Mouse (Mus musculus) hindbrain, postnatal 0 days (tissue): ENCODE results near the gene Vmn1r54. TPM values are rescaled to one million over a fixed set of nuclear protein-coding genes. Genes with fewer than 3 reads are reported as not detected.
A peak's percentile ranks its signal among the peaks of the same experiment; 100 is the strongest.

ENCODE experiments used
- ATAC-seq: fragments of 200-750 bp; cut with Nextera tagmentation; 2 replicates; pipeline ENCODE4 v1.8.0; 2017; ENCODE audit warnings: mild to moderate bottlenecking, moderate TSS enrichment, moderate library complexity
- DNase-seq: peaks from one replicate; pipeline ENCODE4 v3.0.0-alpha.2; 2015; ENCODE audit warnings: low spot score
- H3K27ac ChIP-seq: fragments of 300-500 bp; sonication (generic); 2 replicates; pipeline ENCODE4 v1.5.1; 2014; ENCODE audit warnings: mild to moderate bottlenecking
- H3K27me3 ChIP-seq: fragments of 300-500 bp; sonication (generic); 2 replicates; pipeline ENCODE4 v1.6.1; 2014; ENCODE audit warnings: low read length, mixed read lengths; ENCODE audit not compliant: insufficient read depth
- H3K36me3 ChIP-seq: fragments of 300-500 bp; sonication (generic); 2 replicates; pipeline ENCODE4 v1.6.1; 2014; ENCODE audit warnings: low read length, mixed read lengths; ENCODE audit not compliant: insufficient read depth
- H3K4me1 ChIP-seq: fragments of 300-500 bp; sonication (generic); 2 replicates; pipeline ENCODE4 v1.6.1; 2014; ENCODE audit warnings: antibody characterized with exemption, low read length, mixed read lengths; ENCODE audit not compliant: insufficient read depth
- H3K4me2 ChIP-seq: fragments of 300-500 bp; sonication (generic); 2 replicates; pipeline ENCODE4 v1.6.1; 2014; ENCODE audit warnings: low read depth, mild to moderate bottlenecking, low read length, moderate library complexity, mixed read lengths
- H3K4me3 ChIP-seq: fragments of 300-500 bp; sonication (generic); 2 replicates; pipeline ENCODE4 v1.5.1; 2014; ENCODE audit warnings: low read length
- H3K9ac ChIP-seq: fragments of 300-500 bp; sonication (generic); replicated peaks from 2 replicates; pipeline ENCODE4 v1.6.1; 2014; ENCODE audit warnings: mild to moderate bottlenecking, low read length, moderate library complexity, mixed read lengths
- H3K9me3 ChIP-seq: fragments of 300-500 bp; sonication (generic); 2 replicates; pipeline ENCODE4 v1.6.1; 2016; ENCODE audit warnings: low read length, mixed read lengths
- CTCF ChIP-seq: IDR thresholded peaks from 2 replicates; pipeline ENCODE4 v1.5.1; 2016; ENCODE audit warnings: antibody characterized with exemption, control low read depth, low read depth
- WGBS: fragments of 180-500 bp; shearing (Covaris S2); extraction: QIAGEN DNeasy Blood & Tissue Kit; methylation state at CpG from one replicate; pipeline ENCODE4 v1.1.7; 2014; 5-methylcytosine and 5-hydroxymethylcytosine counted together
- polyA plus RNA-seq: library from polyadenylated mRNA; unstranded; fragments of >200 nt; fragmentation: Nextera tagmentation; extraction: Ambion mirVana; gene quantifications from 2 replicates; pipeline ENCODE4 v1.2.1, GENCODE M21; 2015
- total RNA-seq: library from RNA; depleted of rRNA; stranded (reverse); fragments of >200 nt; gene quantifications from 2 replicates; pipeline ENCODE4 v1.2.3, GENCODE M21; 2014

The Vmn1r54 gene
- total and polyA plus RNA-seq, 2 experiments from 2014 or later: not detected

DNA sequence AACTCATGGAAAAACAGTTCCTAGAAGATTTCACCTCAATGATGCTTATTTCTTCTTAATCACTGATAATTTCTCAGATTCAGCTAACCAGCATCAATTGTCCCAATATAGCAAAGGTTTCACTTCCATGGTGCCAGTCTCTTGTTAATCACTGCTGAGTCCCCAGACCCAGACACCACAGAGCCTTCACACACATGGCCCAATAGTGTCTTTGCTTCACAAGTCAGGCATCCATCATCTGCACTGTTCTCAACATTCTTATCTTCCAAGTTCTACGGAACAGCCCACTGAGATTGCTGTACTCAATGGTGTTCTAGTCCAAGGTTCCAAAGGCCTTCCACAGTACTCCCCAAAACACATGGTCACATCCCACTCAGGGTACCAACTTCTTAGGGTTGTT, 54.8 kb downstream of the Vmn1r54 start, which contains the start of gene BC048671:
BC048671 (plus strand) TSS at position 301 of the 400 bp plus-strand sequence.
- Histone ChIP-seq H3K27me3 (no peaks in the 10 kb centered on the region), H3K27ac (no peak within 1 kb of the TSS), H3K4me1 (no peaks in the 10 kb centered on the region), H3K9me3 (no peaks in the 10 kb centered on the region), H3K4me3 (no peak within 1 kb of the TSS), H3K36me3 (no peaks in the 10 kb centered on the region), H3K9ac (no peak within 1 kb of the TSS; the same call in 1 of the 2 replicates), H3K4me2 (no peak within 1 kb of the TSS)
- DNase-seq (no peak), ATAC-seq (no peak)
- TF ChIP-seq CTCF: no peak
- WGBS: 97% methylated on average over 1 of the region's 1 CpGs

DNA sequence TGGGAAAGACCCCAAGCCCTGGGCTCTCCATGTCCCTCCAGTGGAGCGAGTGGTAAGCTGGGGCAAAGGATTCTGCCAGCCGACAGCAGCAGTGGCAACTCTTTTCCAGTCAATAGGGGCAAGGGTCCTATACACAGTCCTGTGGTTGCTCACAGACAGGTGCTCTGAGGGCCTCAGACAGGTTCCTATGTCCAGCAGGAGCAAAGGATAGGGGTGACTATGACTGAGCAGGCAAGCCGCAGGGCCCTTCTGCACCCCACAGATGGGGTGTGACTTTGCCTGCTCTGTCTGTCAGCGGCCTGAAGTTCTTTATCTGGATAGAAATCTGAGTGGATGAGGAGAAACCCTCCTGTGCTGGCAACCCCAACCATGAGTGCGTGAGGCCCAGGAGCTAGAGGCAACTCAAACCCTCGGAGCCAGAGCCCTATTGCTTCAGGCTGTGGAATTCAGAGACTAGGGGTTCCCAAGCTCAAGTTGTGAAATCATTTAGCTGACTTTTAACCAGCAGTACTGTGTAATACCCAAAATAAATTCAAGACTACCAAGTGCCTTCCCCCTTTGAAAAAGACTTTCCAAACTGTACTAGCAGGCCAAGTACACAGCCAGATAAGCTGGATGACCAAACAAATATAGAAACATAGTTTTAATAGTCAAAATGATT, 60.3 kb downstream of the Vmn1r54 start:
- Histone ChIP-seq H3K4me2 (no peak overlapping the region), H3K4me1 (no peaks in the 10 kb centered on the region), H3K9ac (no peak overlapping the region), H3K9me3 (peaks cover 3% of the 10 kb centered on the region; the same call in 1 of the 2 replicates), H3K27ac (no peak overlapping the region), H3K27me3 (no peaks in the 10 kb centered on the region), H3K4me3 (no peak overlapping the region), H3K36me3 (no peaks in the 10 kb centered on the region)
- TF ChIP-seq CTCF: no peak
- 80% methylated on average over 6 of the region's 6 CpGs for WGBS
- ATAC-seq (no peak), DNase-seq (no peak)

DNA sequence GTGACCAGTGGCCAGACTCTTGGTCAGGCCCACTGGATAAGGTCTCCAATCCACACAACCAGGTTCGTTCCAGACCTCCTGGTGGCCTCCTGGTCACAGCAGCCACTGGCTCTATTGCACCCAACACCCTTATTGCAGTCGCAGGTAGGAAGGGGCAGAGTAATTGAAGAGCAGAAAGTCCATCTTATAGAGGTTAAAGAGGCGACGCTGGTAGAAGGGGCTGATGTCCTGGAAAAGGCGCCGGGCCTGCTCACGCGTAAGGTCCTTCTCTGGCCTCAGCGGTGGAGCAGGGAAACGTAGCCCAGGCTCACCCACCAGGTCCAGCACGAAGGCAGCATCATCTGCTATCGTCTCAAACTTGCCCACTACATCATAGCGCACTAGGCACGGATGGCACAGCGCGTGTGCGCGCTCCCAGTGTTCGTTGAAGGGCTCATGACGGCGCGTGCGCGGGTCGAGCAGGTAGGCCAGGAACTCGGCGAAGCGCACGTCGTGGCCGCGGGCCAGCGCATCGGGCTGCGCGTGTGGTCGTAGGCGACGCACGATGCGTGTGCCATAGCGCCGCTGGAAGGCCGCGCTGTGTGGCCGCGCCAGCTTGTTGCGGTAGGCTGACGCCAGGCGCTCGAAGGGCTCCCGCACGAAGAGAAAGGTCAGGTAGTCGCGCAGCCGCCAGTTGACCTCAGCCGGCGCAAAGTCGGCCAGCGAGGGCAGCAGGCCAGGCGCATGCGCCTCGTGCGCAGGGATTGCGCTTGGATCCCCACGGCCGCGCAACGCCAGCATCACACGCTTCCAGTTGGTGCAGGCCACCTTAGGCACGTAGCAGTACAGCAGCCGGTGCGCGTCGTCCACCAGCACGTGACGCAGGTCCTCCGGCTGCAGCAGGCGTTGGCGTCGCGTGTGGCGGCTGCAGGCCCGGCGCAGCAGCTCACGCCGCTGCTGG, 63.0 kb downstream of the Vmn1r54 start:
- TF ChIP-seq CTCF: no peak
- ATAC-seq (no peak), DNase-seq (no peak)
- H3K27me3 ChIP-seq: no peaks in the 10 kb centered on the region
- H3K9me3 ChIP-seq: peaks cover 3% of the 10 kb centered on the region; the same call in 1 of the 2 replicates
- H3K9ac ChIP-seq: no peak overlapping the region
- no peak overlapping the region for H3K27ac ChIP-seq
- no peak overlapping the region for H3K4me2 ChIP-seq
- H3K4me1 ChIP-seq: no peaks in the 10 kb centered on the region
- no peaks in the 10 kb centered on the region for H3K36me3 ChIP-seq
- H3K4me3 ChIP-seq: no peak overlapping the region
- WGBS: 90% methylated on average over 86 of the region's 87 CpGs

DNA sequence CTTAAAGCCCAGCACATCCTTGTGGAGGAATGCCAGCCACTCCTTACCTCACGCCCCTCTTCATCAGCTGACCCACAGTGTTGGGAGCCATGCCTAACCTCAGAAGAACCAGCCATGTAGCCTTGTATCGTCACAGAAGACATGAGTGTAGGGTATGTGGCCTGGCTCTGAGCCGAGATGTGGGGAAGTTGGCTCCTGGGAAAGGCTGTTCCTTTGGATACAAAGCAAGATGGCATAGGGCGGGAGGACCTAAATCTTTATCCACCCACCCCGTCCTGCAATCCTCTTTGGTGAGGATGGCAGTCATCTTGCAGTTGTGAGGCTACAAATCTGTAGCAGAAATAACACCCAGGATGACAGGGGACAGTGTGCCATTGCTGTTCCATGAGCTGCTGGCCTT, 69.9 kb downstream of the Vmn1r54 start:
- no peaks in the 10 kb centered on the region for H3K36me3 ChIP-seq
- ATAC-seq (no peak), DNase-seq (no peak)
- WGBS: 83% methylated on average over 5 of the region's 5 CpGs
- TF ChIP-seq CTCF: no peak
- H3K27me3 ChIP-seq: no peaks in the 10 kb centered on the region
- H3K9me3 ChIP-seq: no peaks in the 10 kb centered on the region
- H3K9ac ChIP-seq: no peak overlapping the region
- H3K27ac ChIP-seq: no peak overlapping the region
- H3K4me3 ChIP-seq: no peak overlapping the region
- H3K4me1 ChIP-seq: no peaks in the 10 kb centered on the region
- no peak overlapping the region for H3K4me2 ChIP-seq

DNA sequence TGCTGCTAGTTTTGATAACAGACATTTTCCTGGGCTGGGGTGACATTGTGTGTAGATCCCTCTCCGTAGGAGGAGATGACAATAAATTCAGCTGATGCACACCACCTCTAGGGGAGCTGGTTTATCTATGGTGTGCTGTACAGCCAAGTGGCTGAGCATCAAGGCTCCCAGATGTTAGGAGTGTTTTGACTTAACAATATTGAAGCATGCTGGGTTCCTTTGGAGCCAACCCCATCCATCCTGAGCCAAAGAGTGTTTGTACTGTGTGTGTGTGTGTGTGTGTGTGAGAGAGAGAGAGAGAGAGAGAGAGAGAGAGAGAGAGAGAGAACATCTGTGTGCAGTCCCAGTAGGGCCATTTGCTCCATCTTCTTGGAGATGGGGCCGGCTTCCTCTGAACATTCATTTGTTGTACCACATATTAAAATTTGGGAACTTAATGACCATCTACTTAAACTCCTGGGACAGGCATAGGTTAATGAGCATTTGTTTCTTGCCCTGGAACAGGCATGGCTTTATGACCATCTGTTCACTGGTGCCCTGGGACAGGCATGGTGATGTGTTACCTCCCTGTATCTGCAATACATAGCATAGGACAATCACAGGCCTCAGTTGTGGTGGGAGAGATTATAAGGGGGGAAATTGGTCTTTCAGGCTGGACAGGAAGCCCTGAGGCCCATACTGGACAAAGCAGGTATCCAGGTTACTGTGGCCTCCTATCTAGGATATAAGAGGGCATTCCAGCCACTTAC, 71.6 kb downstream of the Vmn1r54 start:
- Histone ChIP-seq H3K9ac (no peak overlapping the region), H3K27ac (no peak overlapping the region), H3K9me3 (no peaks in the 10 kb centered on the region), H3K27me3 (no peaks in the 10 kb centered on the region), H3K4me3 (no peak overlapping the region), H3K4me1 (no peaks in the 10 kb centered on the region), H3K4me2 (no peak overlapping the region), H3K36me3 (no peaks in the 10 kb centered on the region)
- DNase-seq (no peak), ATAC-seq (no peak)
- WGBS: 66% methylated on average over 2 of the region's 2 CpGs
- 0 out of 2 replicates have a peak, but pooled peaks have one; percentile 14 for TF ChIP-seq CTCF

DNA sequence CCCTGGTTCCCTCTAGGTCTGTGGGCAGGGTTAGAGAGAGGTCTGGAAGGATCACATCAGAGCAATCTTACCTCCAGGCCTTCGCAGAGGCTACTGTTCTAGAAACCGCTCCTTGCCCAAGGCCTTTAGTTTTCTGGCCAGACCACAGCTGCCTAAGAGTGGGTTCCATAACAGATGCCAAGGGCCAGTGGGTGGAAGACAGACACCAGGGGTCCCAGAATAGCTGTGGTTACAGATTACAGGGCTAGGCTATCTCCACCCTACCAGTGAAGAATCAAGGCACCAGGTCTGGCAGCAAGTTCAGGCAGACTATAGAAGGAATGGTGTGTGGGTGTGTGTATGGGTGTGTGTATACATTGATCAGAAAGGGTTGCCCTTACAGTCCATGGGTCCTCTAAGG, 72.9 kb downstream of the Vmn1r54 start:
- no peak overlapping the region for H3K4me2 ChIP-seq
- no peaks in the 10 kb centered on the region for H3K9me3 ChIP-seq
- no peak for TF ChIP-seq CTCF
- WGBS: 91% methylated on average over 2 of the region's 2 CpGs
- H3K4me1 ChIP-seq: no peaks in the 10 kb centered on the region; the same call in 1 of the 2 replicates
- no peak overlapping the region for H3K4me3 ChIP-seq
- no peaks in the 10 kb centered on the region for H3K27me3 ChIP-seq
- DNase-seq (no peak), ATAC-seq (no peak)
- no peak overlapping the region for H3K27ac ChIP-seq
- no peaks in the 10 kb centered on the region for H3K36me3 ChIP-seq
- H3K9ac ChIP-seq: no peak overlapping the region
